Mouse (Mus musculus): ENCODE measurements around the gene Fndc3b. TPM values are rescaled to one million over a fixed set of nuclear protein-coding genes. Genes with fewer than 3 reads are reported as not detected.

The Fndc3b gene
- total RNA-seq, 2 experiments from 2014 or later: 20.6 to 22.0 TPM

GRCm38 (mm10) chr3:27592728-27593484 lies 118.2 kb downstream of the Fndc3b start:
- no peak for DNase-seq

- no peak for DNase-seq
Observed at GRCm38 (mm10) chr3:27590823-27591222, 120.3 kb downstream of the Fndc3b start.

- DNase-seq: no peak
Observed at GRCm38 (mm10) chr3:27589305-27589704, 121.8 kb downstream of the Fndc3b start.

- no peak for DNase-seq
Observed at GRCm38 (mm10) chr3:27588604-27589003, 122.5 kb downstream of the Fndc3b start.

GRCm38 (mm10) chr3:27584607-27585605 lies 126.2 kb downstream of the Fndc3b start:
- peak; percentile 49 for DNase-seq

- DNase-seq: no peak
Observed at GRCm38 (mm10) chr3:27581931-27582840, 128.9 kb downstream of the Fndc3b start.

- no peak for DNase-seq
Observed at GRCm38 (mm10) chr3:27580956-27581355, 130.2 kb downstream of the Fndc3b start.

- no peak for DNase-seq
Observed at GRCm38 (mm10) chr3:27579894-27580613, 131.1 kb downstream of the Fndc3b start.

- no peak for DNase-seq
Observed at GRCm38 (mm10) chr3:27579229-27579628, 131.9 kb downstream of the Fndc3b start.

- DNase-seq: no peak
Observed at GRCm38 (mm10) chr3:27577349-27578025, 133.6 kb downstream of the Fndc3b start.

- no peak for DNase-seq
Observed at GRCm38 (mm10) chr3:27574241-27574640, 136.9 kb downstream of the Fndc3b start.

- no peak for DNase-seq
Observed at GRCm38 (mm10) chr3:27573458-27573857, 137.6 kb downstream of the Fndc3b start.

- DNase-seq: no peak
Observed at GRCm38 (mm10) chr3:27572305-27572704, 138.8 kb downstream of the Fndc3b start.

GRCm38 (mm10) chr3:27565314-27565713 lies 145.8 kb downstream of the Fndc3b start:
- DNase-seq: no peak

- DNase-seq: no peak
Observed at GRCm38 (mm10) chr3:27563047-27563624, 148.0 kb downstream of the Fndc3b start.

- DNase-seq: no peak
Observed at GRCm38 (mm10) chr3:27562476-27562875, 148.6 kb downstream of the Fndc3b start.

- no peak for DNase-seq
Observed at GRCm38 (mm10) chr3:27561921-27562320, 149.2 kb downstream of the Fndc3b start.

- no peak for DNase-seq
Observed at GRCm38 (mm10) chr3:27559316-27559715, 151.8 kb downstream of the Fndc3b start.

GRCm38 (mm10) chr3:27557100-27558004 lies 153.8 kb downstream of the Fndc3b start:
- DNase-seq: no peak

All from gastrocnemius, postnatal 25 days (tissue).